Mouse (Mus musculus) gastrocnemius, adult 2 months (tissue): ENCODE data around the gene Dnpep. TPM values are rescaled to one million over a fixed set of nuclear protein-coding genes. Genes with fewer than 3 reads are reported as not detected.

Experiments used
- DNase-seq: peaks from one replicate; pipeline ENCODE4 v3.0.0; 2022
- H3K27ac ChIP-seq: fragments of 200-600 bp; 2 replicates; pipeline ENCODE4 v1.8.1; 2022; ENCODE audit warnings: mild to moderate bottlenecking
- H3K4me3 ChIP-seq: fragments of 200-600 bp; 2 replicates; pipeline ENCODE4 v1.8.1; 2022; ENCODE audit warnings: mild to moderate bottlenecking, moderate library complexity
- CTCF ChIP-seq: fragments of 200-600 bp; IDR thresholded peaks from 2 replicates; pipeline ENCODE4 v1.8.1; 2022; ENCODE audit warnings: antibody characterized with exemption, mild to moderate bottlenecking, moderate library complexity
- intact Hi-C: fragments of 180-260 bp; cut with DNase I; formaldehyde crosslinking; loops from one replicate; pipeline ENCODE4 v1.15.1; 2025
- total RNA-seq, 2 experiments: library from RNA; stranded (reverse); gene quantifications; 2 replicates each; pipeline ENCODE4 v1.2.3; 2021

Dnpep gene
- total RNA-seq, 2 experiments from 2014 or later = 40.9 to 49.6 TPM

DNA sequence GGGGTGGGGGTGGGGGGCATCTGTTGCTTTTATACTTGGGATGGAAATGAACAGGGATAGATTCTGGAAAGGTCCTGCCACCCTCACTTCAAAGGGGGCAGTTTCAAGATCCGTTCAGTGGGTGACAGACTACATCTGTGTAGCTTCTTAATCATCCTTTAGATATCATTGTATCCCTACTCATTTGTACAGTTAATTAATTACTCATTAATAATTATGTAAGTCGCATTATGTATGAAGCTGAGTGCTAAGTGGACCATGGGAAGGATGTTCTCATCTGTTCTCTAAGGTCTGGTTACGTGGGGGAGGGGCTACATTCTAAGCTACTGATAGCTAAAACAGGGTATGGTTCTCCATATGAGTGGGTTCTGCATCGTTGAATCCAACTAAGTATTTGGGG lies 946 bp upstream of the Dnpep start:
- Histone ChIP-seq H3K27ac (no peak overlapping the region), H3K4me3 (no peak overlapping the region)
- no peak for DNase-seq
- TF ChIP-seq CTCF = no peak
- intact Hi-C loops = loop anchor here (5.0 to 10.0 kb wide), 3 partner anchors 66 to 924 kb away; partner anchors contain the start of genes Bcs1l, Ctdsp1 and Zfp142

DNA sequence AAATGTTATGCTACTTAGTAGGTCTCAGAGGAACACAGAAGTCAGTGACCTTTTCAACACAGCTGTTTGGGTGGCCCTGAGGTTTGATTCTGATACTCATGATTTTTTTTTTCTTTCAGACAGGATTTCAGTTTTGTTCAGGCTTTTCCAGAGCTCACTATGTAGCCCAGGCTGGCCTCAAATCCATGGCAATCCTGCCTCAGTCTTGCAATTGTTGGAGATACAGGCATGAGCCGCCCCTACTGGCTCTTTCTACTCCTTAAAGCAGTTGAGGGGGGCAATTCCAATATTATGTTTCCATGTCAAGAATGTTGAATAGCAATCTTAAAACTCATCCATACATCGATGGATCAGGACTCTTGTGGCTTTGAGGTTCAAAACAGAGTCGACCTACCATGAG lies 511 bp upstream of the Dnpep start:
- Histone ChIP-seq H3K27ac (peak overlapping the region; percentile 88), H3K4me3 (peak overlapping the region; percentile 61)
- DNase-seq = no peak
- no peak for TF ChIP-seq CTCF
- intact Hi-C loops = loop anchor here (5.0 to 10.0 kb wide), 3 partner anchors 66 to 924 kb away; partner anchors contain the start of genes Bcs1l, Ctdsp1 and Zfp142

DNA sequence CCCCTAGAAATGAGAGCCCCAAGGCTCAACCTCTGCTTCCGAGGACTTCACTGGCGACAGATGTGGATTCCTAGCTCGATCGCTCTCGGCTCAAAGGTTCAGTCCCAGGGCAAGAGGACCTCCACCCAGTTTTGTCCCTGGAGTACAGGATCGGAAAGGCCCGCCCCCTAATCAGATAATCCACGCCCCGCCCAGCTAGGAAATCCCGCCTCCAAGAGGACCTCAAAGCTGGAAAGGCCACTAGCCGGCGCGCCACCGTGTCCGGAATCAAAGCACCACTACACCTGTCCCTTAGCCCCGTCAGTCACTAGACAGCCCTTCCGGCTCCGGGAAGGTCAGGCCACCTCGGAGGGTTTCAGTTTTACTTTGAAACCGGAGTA lies 939 bp downstream of the Dnpep start:
- intact Hi-C loops = loop anchor here (5.0 to 10.0 kb wide), 3 partner anchors 65 to 922 kb away; partner anchors contain the start of genes Bcs1l, Ctdsp1 and Zfp142
- peak; percentile 92 for DNase-seq
- peak overlapping the region; percentile 97 for H3K4me3 ChIP-seq
- H3K27ac ChIP-seq = peak overlapping the region; percentile 100
- TF ChIP-seq CTCF = peak; percentile 37; the same call in 1 of the 2 replicates

DNA sequence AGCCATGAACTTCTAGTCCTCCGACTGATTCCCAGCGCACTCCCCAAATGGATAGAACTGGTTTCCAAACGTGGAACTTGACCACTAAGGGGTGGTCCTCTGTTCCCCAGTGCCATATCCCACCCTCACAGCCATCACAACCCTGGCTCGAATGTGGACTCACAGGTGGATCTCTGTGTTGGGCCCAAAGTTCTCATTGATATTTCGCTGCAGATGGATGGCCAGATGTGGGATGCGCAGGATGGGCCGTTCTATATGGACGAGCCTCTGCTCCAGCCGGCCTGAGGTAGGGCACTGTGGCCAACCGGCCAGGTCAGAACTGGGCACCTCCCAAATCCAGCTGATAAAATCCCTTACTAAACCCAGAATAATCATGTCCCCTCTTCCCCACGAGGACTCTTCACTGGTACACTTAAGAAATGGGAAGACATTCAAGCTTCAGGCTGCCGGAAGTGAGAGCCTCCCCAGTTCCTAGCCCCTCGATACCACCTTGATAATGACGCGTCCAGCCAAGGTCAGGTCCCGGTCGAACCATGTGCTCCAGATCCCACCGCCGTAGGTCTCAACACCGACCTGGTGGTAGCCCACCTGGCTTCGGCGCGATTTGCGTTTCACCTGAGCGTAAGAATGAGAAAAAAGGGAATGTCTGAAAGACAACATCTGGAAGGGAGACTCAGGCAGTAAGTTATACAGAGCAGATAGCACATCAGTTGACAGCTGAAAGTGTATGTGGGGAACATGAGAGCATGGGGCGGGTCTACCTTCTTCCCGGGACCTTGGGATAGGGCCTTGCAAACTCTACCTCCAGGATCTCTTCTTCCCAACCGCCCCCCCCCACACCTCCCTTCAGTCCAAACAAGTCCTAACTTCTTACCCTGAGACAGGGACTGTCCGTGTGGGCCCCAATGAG lies 2.1 kb downstream of the Dnpep start:
- Histone ChIP-seq H3K27ac (peak overlapping the region; percentile 100), H3K4me3 (peak overlapping the region; percentile 97)
- intact Hi-C loops = loop anchor here (5.0 to 10.0 kb wide), 3 partner anchors 63 to 921 kb away; partner anchors contain the start of genes Bcs1l, Ctdsp1 and Zfp142
- no peak for DNase-seq
- TF ChIP-seq CTCF = no peak

DNA sequence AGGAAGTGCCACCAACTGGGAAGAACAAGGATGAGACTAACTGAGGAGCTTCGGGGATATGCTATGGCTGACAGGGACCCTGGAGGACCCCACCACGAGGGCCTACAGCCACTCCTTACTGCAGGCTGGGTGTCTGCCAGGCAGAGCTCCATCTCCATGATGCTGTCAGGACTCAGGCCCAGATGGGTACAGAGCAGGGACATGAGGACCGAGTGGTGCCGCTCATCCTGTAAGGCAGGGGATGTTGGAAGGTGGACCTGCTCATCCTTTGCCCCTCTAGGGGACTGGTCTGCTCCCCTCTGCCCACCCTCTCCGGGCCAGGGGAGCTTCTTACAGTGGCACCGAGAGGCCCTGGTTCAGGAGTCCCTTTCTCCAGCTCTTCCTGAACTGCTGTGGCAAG lies 2.8 kb downstream of the Dnpep start:
- intact Hi-C loops = loop anchor here (5.0 to 10.0 kb wide), 3 partner anchors 63 to 920 kb away; partner anchors contain the start of genes Bcs1l, Ctdsp1 and Zfp142

DNA sequence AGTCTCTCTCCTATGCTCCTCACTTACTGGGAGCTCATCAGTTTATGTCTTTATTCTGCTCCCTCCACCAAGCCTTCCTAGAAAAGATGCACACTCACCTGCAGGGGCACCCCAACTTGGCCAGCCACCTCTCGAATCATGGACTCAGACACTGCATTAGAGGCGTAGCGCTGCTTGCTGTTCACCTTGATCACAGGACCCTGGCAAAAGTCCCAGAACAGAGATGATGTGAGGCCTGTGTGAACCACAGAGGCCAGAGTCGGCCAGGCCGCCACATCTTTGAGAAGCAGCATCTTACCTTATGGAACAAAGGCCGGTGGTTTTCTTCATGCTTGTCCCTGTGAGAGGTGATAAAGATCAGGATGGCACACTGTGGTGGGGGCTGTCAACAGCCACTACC lies 6.1 kb downstream of the Dnpep start:
- intact Hi-C loops = loop anchor here (10.0 kb wide), 1 partner anchor 917 kb away; the partner anchor contains the start of gene Ctdsp1
- no peak for DNase-seq
- Histone ChIP-seq H3K4me3 (no peak overlapping the region), H3K27ac (no peak overlapping the region)
- TF ChIP-seq CTCF = no peak

More for the DNA sequence above, 2.8 kb downstream of the Dnpep start:
- no peak for TF ChIP-seq CTCF
- DNase-seq = no peak
- Histone ChIP-seq H3K4me3 (no peak overlapping the region), H3K27ac (no peak overlapping the region)

DNA sequence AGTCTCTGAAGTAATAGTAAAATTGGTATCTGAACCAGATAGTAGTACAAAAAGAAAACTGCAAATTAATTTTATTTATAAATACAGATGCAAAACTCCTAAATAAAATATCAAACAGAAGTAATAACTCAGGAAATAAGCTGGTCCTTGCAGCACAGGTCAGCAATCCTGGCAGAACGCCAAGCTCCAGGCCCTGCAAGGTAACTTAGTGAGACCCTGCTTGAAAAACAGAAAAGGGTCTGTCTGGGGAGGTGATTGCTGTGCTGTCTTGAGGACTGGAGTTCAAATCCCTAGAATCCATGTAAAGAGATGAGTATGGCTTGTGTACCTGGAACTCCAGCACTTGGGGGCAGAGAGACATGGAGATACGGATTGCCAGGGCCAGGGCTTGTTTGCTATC lies 13.1 kb downstream of the Dnpep start:
- DNase-seq = no peak
- intact Hi-C loops = no loop called here
- Histone ChIP-seq H3K27ac (no peak overlapping the region), H3K4me3 (no peak overlapping the region)
- TF ChIP-seq CTCF = no peak

DNA sequence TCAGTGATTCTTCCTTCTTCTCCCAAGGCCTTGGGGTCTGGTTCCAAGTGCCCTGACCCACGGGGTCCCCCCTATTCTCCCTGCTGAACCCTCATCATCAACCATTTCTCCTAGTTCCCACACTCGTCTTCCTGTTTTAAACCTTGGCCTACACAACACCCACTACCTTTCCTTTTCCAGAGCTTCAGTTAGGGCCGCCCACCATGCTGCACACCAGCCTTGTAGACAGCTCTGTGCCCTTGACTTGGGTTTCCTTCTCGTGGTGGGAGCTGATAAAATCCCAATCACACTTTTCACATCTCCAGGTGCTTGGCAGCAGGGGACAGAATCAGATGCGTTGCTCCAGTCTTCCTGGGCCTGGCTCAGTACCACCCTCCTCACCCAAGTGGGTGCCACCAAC lies 23.5 kb downstream of the Dnpep start:
- intact Hi-C loops = no loop called here
- DNase-seq = no peak
- TF ChIP-seq CTCF = no peak
- H3K4me3 ChIP-seq = no peak overlapping the region
- no peak overlapping the region for H3K27ac ChIP-seq

DNA sequence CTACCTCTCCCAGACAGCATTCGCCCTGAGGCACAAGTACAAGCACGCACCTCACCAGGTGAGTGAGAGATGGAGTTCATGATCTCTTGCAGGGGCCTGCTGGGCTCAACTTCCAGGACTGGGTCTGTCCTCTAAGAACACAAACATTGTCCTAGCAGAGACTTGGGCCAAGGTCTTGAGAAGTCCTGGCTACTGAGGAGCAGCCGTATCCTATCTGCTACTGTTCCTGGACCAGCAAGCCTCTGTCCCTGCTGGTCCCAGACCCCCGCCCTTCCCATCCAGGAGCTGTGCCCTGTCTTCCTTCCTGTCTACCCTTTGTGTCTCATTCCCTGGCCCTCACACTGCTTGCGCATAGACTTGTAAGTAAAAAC lies 24.5 kb downstream of the Dnpep start:
- no peak overlapping the region for H3K4me3 ChIP-seq
- intact Hi-C loops = no loop called here
- TF ChIP-seq CTCF = no peak
- H3K27ac ChIP-seq = no peak overlapping the region
- no peak for DNase-seq

DNA sequence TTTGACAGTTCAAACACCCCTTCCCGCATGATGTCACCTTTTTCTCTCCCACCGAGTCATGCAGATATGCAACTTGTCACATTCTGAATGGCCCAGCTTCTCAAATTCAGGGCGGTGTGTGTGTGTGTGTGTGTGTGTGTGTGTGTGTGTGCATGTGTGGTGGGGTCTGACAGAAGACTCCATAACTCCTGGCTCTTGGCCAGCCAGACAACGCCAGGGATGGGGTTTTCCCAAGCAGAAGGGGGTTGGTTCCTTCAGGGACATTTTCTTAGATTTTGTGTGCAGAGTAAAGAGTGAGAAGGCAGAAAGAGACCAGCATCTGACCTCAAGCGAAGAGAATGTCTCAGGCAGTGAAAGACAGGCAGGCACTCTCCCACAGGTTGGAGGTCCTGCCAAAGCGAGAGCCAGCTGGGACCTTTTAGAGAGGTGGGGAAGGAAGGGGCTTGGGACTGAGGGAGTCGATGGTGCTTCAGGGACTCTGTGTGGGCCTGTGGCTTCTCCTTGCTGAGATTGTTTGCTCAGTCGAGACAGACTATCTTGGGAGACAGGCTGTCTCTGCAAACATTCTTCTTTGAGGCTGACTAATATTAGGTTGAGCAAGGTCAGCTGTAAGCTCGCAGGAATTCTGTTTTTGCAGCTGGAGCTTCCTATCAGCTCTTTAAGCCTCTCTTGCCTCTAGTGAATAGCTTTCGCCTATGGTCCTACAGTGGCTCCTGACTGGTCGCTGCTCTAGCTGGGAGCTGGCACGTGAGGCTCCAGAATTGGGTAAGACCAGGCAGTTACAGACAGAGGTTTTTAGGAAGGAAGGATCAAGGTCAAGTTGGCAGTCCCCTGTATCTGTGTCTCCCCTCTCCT lies 25.1 kb downstream of the Dnpep start:
- DNase-seq = no peak
- Histone ChIP-seq H3K4me3 (no peak overlapping the region), H3K27ac (no peak overlapping the region)
- no peak for TF ChIP-seq CTCF
- intact Hi-C loops = no loop called here

DNA sequence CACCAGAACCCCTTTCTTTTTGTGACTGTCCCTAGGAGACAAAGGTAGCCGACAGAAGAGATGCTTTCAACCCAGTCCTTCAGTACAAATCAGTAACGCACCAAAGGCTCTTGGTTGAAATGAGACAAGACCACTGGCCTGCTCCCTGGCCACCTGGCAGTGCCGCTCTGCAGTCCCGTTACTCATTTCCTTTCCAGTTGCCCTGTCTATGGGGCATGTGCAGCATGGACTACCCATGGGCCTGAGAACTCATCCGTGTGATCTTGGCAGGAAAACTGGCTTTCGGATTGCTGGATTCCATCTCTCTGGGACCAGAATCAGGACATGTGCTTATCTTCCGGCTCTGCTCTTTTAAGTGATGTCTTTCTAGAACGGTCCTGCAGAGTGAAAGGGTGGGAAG lies 26.5 kb downstream of the Dnpep start:
- no peak overlapping the region for H3K27ac ChIP-seq
- no peak for TF ChIP-seq CTCF
- intact Hi-C loops = no loop called here
- no peak for DNase-seq
- H3K4me3 ChIP-seq = no peak overlapping the region

DNA sequence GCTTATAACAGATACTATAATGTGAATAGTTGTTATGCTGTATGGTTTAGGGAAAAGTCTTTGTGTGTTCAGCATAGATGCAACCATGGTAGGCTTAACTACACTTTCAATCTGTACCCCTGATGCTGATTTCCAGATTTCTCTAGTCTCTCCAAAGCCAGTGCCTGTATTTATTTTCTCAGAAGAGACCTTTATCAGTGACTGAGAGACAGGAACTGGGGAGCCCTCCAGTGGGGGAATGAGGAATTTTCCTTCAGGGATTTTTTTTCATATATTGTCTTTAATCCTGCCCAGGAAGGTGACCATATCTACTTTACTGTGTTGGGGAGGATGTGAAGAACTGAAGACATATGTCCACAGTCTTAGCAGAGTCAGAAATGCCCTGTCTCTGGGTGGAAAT lies 27.2 kb downstream of the Dnpep start:
- Histone ChIP-seq H3K27ac (no peak overlapping the region), H3K4me3 (no peak overlapping the region)
- peak; percentile 46 for TF ChIP-seq CTCF
- no peak for DNase-seq
- intact Hi-C loops = no loop called here
